Mouse (Mus musculus): ENCODE measurements around the gene Mgrn1.

DNA sequence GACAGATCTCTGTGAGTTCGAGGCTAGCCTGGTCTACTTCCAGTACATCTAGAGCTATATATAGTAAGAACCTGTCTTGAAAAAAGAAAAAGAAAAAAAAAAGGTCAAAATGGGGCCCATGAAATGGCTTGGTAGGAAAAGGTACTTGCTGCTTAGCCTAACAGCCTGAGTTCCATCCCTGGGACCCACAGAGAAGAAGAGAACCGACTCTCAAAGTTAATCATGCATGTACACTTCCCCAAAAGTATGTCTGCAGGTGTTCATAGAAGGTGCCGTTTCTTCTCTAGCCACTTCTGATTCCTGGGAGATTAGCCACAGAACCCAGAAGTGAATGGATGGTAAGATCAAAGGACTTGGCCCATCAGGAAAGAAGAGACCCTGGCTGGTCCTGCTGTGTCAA lies 82.4 kb downstream of the Mgrn1 start:
- TF ChIP-seq TAL1 (IDR thresholded peaks at IDR 0.05; ENCODE audit: low read length): no peak
- TF ChIP-seq GATA1 (IDR thresholded peaks at IDR 0.05; ENCODE audit: low read length): no peak

All from erythroblast, embryonic 14.5 days (primary cell).